Mouse (Mus musculus) adrenal gland, adult 2 months (tissue): Measurements from ENCODE around the gene Pptc7. TPM values are rescaled to one million over a fixed set of nuclear protein-coding genes. Genes with fewer than 3 reads are reported as not detected.
A peak's percentile ranks its signal among the peaks of the same experiment; 100 is the strongest.
"Not testable (repeated sequence)": the region's sequence is repeated elsewhere in the genome, so short reads cannot be mapped to it uniquely, and the experiment has no call there.

Experiments used
- DNase-seq: peaks from one replicate; pipeline ENCODE4 v3.0.0; 2021
- polyA plus RNA-seq: library from polyadenylated mRNA; depleted of rRNA; stranded (reverse); fragments of >200 nt; gene quantifications from 2 replicates; pipeline ENCODE4 v1.2.3, GENCODE M21; 2012
- total RNA-seq, 2 experiments: library from RNA; stranded (reverse); gene quantifications; 2 replicates each; pipeline ENCODE4 v1.2.3; 2021

The Pptc7 gene
- total and polyA plus RNA-seq, 3 experiments: 52.0 to 63.4 (median 57.5) TPM

- DNase-seq: no peak
These were observed 15.9 kb downstream of the Pptc7 start for GRCm38 (mm10) chr5:122300071-122300518.

- DNase-seq: no peak
These were observed 18.9 kb downstream of the Pptc7 start for GRCm38 (mm10) chr5:122302810-122303745.

- DNase-seq: peak; percentile 70
These were observed 19.8 kb downstream of the Pptc7 start for GRCm38 (mm10) chr5:122303937-122304336.

- no peak for DNase-seq
These were observed 20.4 kb downstream of the Pptc7 start for GRCm38 (mm10) chr5:122304541-122304940.

GRCm38 (mm10) chr5:122305472-122305871 is 21.3 kb downstream of the Pptc7 start:
- peak; percentile 86 for DNase-seq

- DNase-seq: no peak
These were observed 22.4 kb downstream of the Pptc7 start for GRCm38 (mm10) chr5:122306536-122306935.

- DNase-seq: no peak
These were observed 26.5 kb downstream of the Pptc7 start for GRCm38 (mm10) chr5:122310699-122311098.

- no peak for DNase-seq
These were observed 27.5 kb downstream of the Pptc7 start for GRCm38 (mm10) chr5:122311692-122312091.

GRCm38 (mm10) chr5:122312346-122312745 is 28.2 kb downstream of the Pptc7 start:
- no peak for DNase-seq

GRCm38 (mm10) chr5:122312942-122313684 is 28.9 kb downstream of the Pptc7 start:
- DNase-seq: no peak

GRCm38 (mm10) chr5:122314966-122315667 is 31.0 kb downstream of the Pptc7 start:
- peak; percentile 93 for DNase-seq

- peak; percentile 51 for DNase-seq
These were observed 33.3 kb downstream of the Pptc7 start for GRCm38 (mm10) chr5:122317329-122318045.

GRCm38 (mm10) chr5:122318100-122318499 is 33.9 kb downstream of the Pptc7 start:
- no peak for DNase-seq

GRCm38 (mm10) chr5:122318976-122319375 is 34.8 kb downstream of the Pptc7 start:
- not testable (repeated sequence) for DNase-seq

- peak; percentile 53 for DNase-seq
These were observed 35.5 kb downstream of the Pptc7 start for GRCm38 (mm10) chr5:122319474-122320204.

GRCm38 (mm10) chr5:122320205-122320781 is 36.1 kb downstream of the Pptc7 start:
- no peak for DNase-seq

- DNase-seq: no peak
These were observed 39.4 kb downstream of the Pptc7 start for GRCm38 (mm10) chr5:122323523-122323922.

- peak; percentile 75 for DNase-seq
These were observed 40.7 kb downstream of the Pptc7 start for GRCm38 (mm10) chr5:122324608-122325431.

- no peak for DNase-seq
These were observed 41.3 kb downstream of the Pptc7 start for GRCm38 (mm10) chr5:122325477-122325876.
